Mouse (Mus musculus): ENCODE results near the gene Xrn1. TPM values are rescaled to one million over a fixed set of nuclear protein-coding genes. Genes with fewer than 3 reads are reported as not detected.
"Not testable (repeated sequence)": the region's sequence is repeated elsewhere in the genome, so short reads cannot be mapped to it uniquely, and the experiment has no call there.

Gene Xrn1
- 10.9 and 11.8 TPM in 2 replicates for polyA plus RNA-seq (2015; fragmentation: Nextera tagmentation; extraction: Ambion mirVana)

DNA sequence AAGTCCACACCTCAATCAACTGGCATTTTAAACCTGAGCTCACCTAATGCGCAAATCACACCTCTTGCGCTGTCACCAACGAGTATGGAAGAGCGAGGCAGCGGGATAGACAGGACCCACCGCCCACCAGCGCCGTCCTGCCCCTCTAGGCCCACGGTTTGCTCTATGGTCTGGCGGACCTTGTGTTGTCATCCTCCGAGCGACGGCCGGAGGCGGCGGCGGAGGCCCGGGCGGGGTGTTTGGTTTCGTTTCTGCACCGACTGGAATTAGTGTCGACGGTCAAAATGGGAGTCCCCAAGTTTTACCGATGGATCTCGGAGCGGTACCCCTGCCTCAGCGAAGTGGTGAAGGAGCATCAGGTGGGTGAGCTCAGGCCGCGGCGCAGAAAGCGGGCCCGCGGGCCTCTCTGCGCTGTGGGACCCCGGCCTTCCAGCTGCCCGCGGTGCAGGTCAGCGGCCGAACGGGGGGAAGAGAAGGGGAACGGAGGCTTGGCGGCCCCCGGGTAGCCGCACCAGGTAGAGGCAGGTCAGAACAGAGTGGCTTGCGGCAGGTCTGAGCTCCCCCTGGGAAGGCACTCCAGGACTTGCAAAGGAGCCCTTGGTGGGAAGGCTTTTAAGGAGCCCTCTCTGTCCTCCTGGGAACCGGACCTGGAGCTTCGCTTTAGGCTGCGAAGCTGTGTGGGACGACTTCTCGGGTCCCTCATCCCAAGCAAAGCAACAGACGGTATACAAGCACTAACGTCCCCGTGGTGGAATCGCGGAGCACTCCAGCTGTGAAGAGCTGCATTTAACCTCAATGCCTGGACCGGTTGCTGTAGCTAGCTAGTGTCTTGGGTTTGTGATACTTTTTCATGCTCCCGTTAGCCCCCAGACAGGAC is at the start of gene Xrn1:
Xrn1 (plus strand) TSS at position 176 of the 877 bp plus-strand sequence.
- under 1% methylated on average over 57 of the region's 57 CpGs for WGBS
- peak within 1 kb of the TSS; percentile 83 for H3K4me3 ChIP-seq
- peaks cover 9% of the 10 kb centered on the region for H3K4me1 ChIP-seq (replicated peaks)
- no peaks in the 10 kb centered on the region for H3K9me3 ChIP-seq (replicated peaks)
- no peaks in the 10 kb centered on the region for H3K27me3 ChIP-seq
- peak; percentile 95 for ATAC-seq (replicated peaks; ENCODE audit: insufficient number of reproducible peaks, insufficient read depth, low FRiP score, low read depth)
- peak within 1 kb of the TSS; percentile 91 for H3K27ac ChIP-seq
- peak within 1 kb of the TSS; percentile 77 for H3K4me2 ChIP-seq
- peaks cover 3% of the 10 kb centered on the region; the same call in 1 of the 2 replicates for H3K36me3 ChIP-seq
- H3K9ac ChIP-seq, result peak within 1 kb of the TSS; percentile 99

DNA sequence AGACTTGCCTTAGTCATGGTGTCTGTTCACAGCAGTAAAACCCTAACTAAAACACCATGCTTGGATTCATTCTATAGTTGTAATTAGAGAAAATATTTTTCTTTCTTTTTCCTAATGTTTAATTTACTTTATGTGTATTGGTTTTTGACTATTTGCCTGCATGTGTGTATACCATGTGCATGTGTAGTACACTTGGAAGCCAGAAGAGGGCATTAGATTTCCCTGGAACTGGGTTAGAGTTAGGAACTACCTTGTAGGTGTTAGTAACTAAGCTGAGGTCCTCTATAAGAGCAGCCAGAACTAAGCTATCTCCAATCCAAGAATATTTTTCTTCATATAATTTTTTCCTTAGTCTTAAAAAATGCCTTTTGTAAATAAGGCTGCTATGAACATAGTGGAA is 21.7 kb upstream of the Xrn1 start:
- Histone ChIP-seq H3K9ac (no peak overlapping the region), H3K4me2 (no peak overlapping the region), H3K9me3 (replicated peaks) (no peaks in the 10 kb centered on the region), H3K4me3 (no peak overlapping the region), H3K36me3 (peaks cover 18% of the 10 kb centered on the region; the same call in 1 of the 2 replicates), H3K27ac (no peak overlapping the region), H3K4me1 (replicated peaks) (no peaks in the 10 kb centered on the region), H3K27me3 (no peaks in the 10 kb centered on the region)
- no peak for ATAC-seq (replicated peaks; ENCODE audit: insufficient number of reproducible peaks, insufficient read depth, low FRiP score, low read depth)

DNA sequence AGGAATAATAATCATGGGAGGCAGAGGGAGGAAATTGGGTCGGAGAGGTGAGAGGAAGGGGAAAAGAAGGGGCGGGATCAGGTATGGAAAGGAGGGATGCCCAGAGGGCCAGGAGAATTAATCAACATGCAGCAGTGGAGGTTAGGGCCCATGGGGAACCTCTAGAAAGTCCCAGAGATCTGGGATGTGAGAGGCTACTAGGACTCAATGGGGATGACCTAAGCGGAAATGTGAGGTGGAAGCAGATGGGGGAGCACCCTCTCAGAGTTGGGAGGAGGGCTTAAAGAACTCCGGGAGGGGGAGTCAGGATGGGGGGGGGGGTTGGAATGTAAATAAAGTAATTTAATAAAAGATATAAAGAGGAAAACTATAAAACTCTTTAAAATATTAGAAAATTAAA is 902 bp upstream of the Xrn1 start:
- 70% methylated on average over 4 of the region's 4 CpGs for WGBS
- peaks cover 9% of the 10 kb centered on the region for H3K4me1 ChIP-seq (replicated peaks)
- H3K4me3 ChIP-seq, result peak overlapping the region; percentile 83
- ATAC-seq (replicated peaks; ENCODE audit: insufficient number of reproducible peaks, insufficient read depth, low FRiP score, low read depth), result no peak
- H3K36me3 ChIP-seq, result peaks cover 4% of the 10 kb centered on the region
- no peaks in the 10 kb centered on the region for H3K27me3 ChIP-seq
- H3K27ac ChIP-seq, result no peak overlapping the region; the same call in 1 of the 2 replicates
- no peak overlapping the region for H3K9ac ChIP-seq
- H3K4me2 ChIP-seq, result peak overlapping the region; percentile 77
- no peaks in the 10 kb centered on the region for H3K9me3 ChIP-seq (replicated peaks)

DNA sequence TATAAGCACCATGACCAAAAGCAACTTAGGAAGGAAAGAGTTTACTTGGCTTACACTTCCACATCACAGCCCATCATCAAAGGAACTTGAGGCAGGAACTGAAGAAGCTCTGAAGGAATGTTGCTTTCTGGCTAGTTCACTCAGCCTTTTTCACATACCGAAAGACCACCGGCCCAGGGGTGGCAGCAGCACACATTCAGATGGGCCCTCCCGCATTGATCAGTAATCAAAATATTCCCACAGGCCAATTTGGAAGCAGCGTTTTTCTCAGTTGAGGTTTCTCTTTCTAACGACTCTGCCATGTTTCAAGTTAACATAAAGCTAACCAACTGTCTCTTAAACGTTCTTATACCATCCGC is 355 bp upstream of the Xrn1 start:
- Histone ChIP-seq H3K27me3 (no peaks in the 10 kb centered on the region), H3K27ac (peak overlapping the region; percentile 91), H3K4me2 (peak overlapping the region; percentile 77), H3K4me3 (peak overlapping the region; percentile 83), H3K9me3 (replicated peaks) (no peaks in the 10 kb centered on the region), H3K36me3 (peaks cover 3% of the 10 kb centered on the region; the same call in 1 of the 2 replicates), H3K4me1 (replicated peaks) (peaks cover 9% of the 10 kb centered on the region), H3K9ac (peak overlapping the region; percentile 99)
- ATAC-seq (replicated peaks; ENCODE audit: insufficient number of reproducible peaks, insufficient read depth, low FRiP score, low read depth), result peak; percentile 21; the same call in 1 of the 2 replicates
- under 1% methylated on average over 7 of the region's 7 CpGs for WGBS

DNA sequence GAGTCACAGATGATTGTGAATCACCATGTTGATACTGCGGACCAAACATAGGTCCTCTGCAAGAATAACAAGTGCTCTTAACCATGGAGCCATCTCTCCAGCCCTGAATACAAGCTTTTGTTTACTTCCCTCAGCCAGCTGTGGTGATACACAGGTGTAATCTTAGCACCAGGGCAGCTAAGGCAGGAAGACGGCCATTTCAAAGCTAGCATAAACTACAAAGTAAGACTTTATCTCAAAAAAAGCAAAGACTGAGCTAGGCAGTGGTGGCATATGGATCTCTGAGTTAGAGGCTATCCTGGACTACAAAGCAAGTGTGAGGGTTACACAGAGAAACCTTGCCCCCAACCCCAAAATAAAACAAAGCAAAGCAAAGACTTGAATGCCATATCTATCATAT is 3.1 kb downstream of the Xrn1 start:
- Histone ChIP-seq H3K4me2 (no peak overlapping the region), H3K36me3 (no peaks in the 10 kb centered on the region), H3K4me1 (replicated peaks) (peaks cover 9% of the 10 kb centered on the region), H3K27me3 (no peaks in the 10 kb centered on the region), H3K9me3 (replicated peaks) (no peaks in the 10 kb centered on the region), H3K27ac (no peak overlapping the region), H3K9ac (no peak overlapping the region), H3K4me3 (no peak overlapping the region)
- 79% methylated on average over 2 of the region's 2 CpGs for WGBS
- ATAC-seq (replicated peaks; ENCODE audit: insufficient number of reproducible peaks, insufficient read depth, low FRiP score, low read depth), result no peak

DNA sequence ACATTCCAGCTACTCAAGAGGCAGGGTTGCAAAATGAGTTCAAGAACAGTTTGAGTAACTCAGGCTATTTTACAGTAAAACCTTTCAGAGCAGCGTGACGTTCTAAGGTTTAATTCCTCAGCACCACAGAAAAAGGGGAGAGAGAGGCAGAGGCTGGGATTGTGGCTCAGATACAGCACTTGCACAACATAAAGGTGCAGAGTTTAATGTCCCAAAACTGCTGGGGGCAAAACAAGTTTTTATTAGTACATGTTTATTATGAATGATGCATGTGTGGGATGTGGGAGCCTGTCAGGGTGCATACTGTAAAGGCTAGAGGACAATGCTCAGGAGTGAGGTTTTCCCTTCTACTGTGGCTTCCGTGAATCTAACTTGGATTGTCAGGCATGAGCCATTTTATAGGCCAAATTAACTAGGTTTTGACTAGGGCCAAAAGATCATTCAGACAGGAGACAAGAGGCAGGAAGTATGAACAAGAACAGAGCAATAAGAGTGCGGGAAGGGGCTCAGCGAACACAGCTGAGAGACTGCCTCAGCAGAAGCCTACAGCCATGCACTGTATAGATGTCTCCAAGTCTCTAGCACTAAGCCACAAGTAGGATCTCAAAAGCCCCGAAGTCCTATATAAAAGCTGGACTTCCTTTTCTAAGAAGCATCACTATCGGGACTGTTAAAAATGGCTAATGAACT is 3.6 kb downstream of the Xrn1 start:
- Histone ChIP-seq H3K4me2 (no peak overlapping the region), H3K4me3 (no peak overlapping the region), H3K36me3 (no peaks in the 10 kb centered on the region), H3K9me3 (replicated peaks) (no peaks in the 10 kb centered on the region), H3K27me3 (no peaks in the 10 kb centered on the region), H3K27ac (no peak overlapping the region), H3K9ac (no peak overlapping the region), H3K4me1 (replicated peaks) (peaks cover 9% of the 10 kb centered on the region)
- no peak for ATAC-seq (replicated peaks; ENCODE audit: insufficient number of reproducible peaks, insufficient read depth, low FRiP score, low read depth)
- 89% methylated on average over 7 of the region's 7 CpGs for WGBS

DNA sequence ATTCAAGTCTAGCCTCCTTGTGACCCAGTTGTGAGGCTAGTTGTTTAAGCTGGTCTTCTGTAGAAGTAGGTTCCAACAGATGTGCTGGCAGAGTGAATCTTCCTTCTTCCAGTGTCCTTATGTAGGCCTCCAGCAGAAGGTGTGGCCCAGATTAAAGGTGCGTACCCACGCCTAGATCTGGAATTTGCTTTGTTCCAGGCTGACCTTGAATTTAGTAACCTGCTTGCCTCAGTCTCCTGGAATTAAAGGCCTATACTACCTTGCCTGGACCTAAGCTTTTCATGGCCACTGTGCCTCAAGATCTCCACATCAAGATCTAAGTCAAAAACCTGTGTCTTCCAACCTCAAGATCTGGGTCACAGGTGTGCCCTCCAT is 4.2 kb downstream of the Xrn1 start:
- not testable (repeated sequence) for H3K27ac ChIP-seq

DNA sequence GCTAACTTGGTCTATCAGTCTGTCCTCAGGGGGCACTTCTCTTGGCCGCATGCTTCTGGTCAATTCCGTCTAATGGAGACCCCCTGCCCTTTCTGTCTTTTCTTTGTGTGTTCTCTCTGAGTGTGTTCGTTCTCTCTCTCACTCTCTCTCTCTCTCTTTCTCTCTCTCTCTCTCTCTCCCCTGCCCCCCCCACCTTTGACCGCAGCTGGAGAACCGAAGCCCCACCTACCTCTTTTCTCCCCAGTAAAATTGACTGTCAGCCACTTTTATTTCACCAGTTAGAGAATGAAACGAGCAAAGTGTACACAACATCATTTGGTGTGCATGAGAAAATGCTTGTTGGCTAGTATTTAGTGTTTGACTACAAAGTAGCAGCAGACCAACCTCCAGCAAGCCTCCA is 4.7 kb downstream of the Xrn1 start:
- no peak overlapping the region for H3K4me3 ChIP-seq
- 77% methylated on average over 6 of the region's 6 CpGs for WGBS

More for the DNA sequence above, 4.2 kb downstream of the Xrn1 start:
- not testable (repeated sequence) for H3K36me3 ChIP-seq; H3K4me2 ChIP-seq; H3K9me3 ChIP-seq (replicated peaks); H3K4me1 ChIP-seq (replicated peaks); H3K9ac ChIP-seq; ATAC-seq (replicated peaks; ENCODE audit: insufficient number of reproducible peaks, insufficient read depth, low FRiP score, low read depth); H3K27me3 ChIP-seq; H3K4me3 ChIP-seq
- WGBS, result 90% methylated on average over 2 of the region's 2 CpGs

DNA sequence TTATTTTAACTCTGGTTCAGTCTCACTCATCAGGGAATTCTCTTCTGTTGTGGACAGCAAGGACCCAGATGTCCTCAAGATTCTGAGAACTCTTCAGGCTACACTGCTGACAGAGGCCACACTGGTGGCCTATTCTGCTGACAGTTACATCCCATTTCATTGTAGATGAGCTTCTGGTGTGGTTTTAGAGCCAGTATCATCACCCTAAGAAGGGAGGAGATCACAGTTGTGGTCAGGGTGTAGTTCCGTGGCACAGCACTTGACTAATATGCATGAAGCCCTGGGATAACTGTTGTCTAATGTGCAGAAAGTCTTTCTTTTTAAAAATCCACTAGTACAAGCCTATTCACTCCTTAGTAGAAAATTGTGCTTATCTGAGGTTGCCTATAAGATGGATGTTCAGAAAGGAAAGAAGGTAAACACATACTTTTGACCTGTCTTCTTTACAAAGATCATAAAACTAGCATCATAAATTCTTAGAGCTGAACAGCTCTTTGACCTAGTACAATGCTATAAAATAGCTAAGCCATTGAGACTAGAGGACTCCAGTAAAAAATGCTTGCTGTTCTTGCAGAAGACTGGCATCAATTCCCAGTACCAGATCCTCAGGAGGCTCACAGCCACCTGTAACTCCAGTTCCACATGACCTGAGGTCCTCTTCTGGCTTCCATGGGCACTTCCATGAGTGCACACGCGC is 5.3 kb downstream of the Xrn1 start:
- no peak for ATAC-seq (replicated peaks; ENCODE audit: insufficient number of reproducible peaks, insufficient read depth, low FRiP score, low read depth)
- H3K4me2 ChIP-seq, result no peak overlapping the region
- peaks cover 6% of the 10 kb centered on the region; the same call in 1 of the 2 replicates for H3K4me1 ChIP-seq (replicated peaks)
- H3K36me3 ChIP-seq, result peaks cover 7% of the 10 kb centered on the region
- H3K27me3 ChIP-seq, result no peaks in the 10 kb centered on the region
- H3K9ac ChIP-seq, result no peak overlapping the region
- no peak overlapping the region for H3K4me3 ChIP-seq
- 85% methylated on average over 3 of the region's 3 CpGs for WGBS
- H3K27ac ChIP-seq, result no peak overlapping the region
- H3K9me3 ChIP-seq (replicated peaks), result no peaks in the 10 kb centered on the region

More for the DNA sequence above, 4.7 kb downstream of the Xrn1 start:
- Histone ChIP-seq H3K4me2 (no peak overlapping the region), H3K27ac (no peak overlapping the region), H3K36me3 (peaks cover 4% of the 10 kb centered on the region; the same call in 1 of the 2 replicates), H3K9ac (no peak overlapping the region), H3K27me3 (no peaks in the 10 kb centered on the region), H3K4me1 (replicated peaks) (peaks cover 6% of the 10 kb centered on the region; the same call in 1 of the 2 replicates), H3K9me3 (replicated peaks) (no peaks in the 10 kb centered on the region)
- no peak for ATAC-seq (replicated peaks; ENCODE audit: insufficient number of reproducible peaks, insufficient read depth, low FRiP score, low read depth)

DNA sequence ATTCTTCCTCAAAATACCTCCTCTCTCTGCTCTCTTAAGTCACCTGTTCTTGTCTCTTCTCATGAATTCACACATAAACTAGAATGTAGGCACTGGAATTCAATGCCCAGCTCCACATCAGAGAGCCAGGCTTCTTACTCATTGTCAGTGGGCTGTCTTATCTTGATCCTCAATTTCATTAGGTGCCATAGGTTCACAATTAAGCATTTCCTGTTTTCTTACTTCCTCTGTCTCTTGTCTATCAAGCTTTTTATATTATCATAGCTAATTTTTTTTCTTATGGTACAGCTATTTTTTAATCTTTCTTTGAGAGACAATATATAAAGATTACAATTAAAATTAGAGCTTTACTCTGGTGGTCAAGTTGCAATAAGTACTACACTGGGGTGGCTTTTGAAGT is 6.5 kb downstream of the Xrn1 start:
- Histone ChIP-seq H3K27ac (no peak overlapping the region), H3K4me2 (no peak overlapping the region), H3K4me3 (no peak overlapping the region), H3K27me3 (no peaks in the 10 kb centered on the region), H3K9ac (no peak overlapping the region), H3K9me3 (replicated peaks) (no peaks in the 10 kb centered on the region), H3K36me3 (peaks cover 10% of the 10 kb centered on the region), H3K4me1 (replicated peaks) (peaks cover 6% of the 10 kb centered on the region; the same call in 1 of the 2 replicates)
- no peak for ATAC-seq (replicated peaks; ENCODE audit: insufficient number of reproducible peaks, insufficient read depth, low FRiP score, low read depth)

DNA sequence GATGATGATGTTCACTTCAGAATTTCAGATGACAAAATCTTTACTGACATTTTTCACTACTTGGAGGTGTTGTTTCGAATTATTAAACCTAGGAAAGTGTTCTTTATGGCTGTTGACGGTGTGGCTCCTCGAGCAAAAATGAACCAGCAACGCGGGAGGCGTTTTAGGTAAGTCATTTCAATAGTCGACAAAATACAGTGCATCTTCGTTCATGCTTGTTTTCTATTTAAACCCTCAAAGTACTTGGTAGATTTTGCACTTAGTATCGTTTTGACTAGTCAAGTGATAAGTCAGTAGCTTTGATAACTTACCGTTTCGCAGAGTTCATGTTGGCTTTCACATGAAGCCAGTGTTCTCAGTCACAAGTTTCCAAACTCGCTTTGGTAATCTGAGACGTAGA is 9.5 kb downstream of the Xrn1 start:
- H3K27ac ChIP-seq, result no peak overlapping the region
- no peak overlapping the region for H3K4me3 ChIP-seq
- no peak overlapping the region for H3K4me2 ChIP-seq
- no peak overlapping the region for H3K9ac ChIP-seq
- no peak for ATAC-seq (replicated peaks; ENCODE audit: insufficient number of reproducible peaks, insufficient read depth, low FRiP score, low read depth)
- no peaks in the 10 kb centered on the region for H3K27me3 ChIP-seq
- no peaks in the 10 kb centered on the region for H3K9me3 ChIP-seq (replicated peaks)
- H3K36me3 ChIP-seq, result peaks cover 18% of the 10 kb centered on the region
- 94% methylated on average over 13 of the region's 13 CpGs for WGBS
- no peaks in the 10 kb centered on the region for H3K4me1 ChIP-seq (replicated peaks)

All from heart, embryonic 15.5 days (tissue).